In the genomic region with DNA sequence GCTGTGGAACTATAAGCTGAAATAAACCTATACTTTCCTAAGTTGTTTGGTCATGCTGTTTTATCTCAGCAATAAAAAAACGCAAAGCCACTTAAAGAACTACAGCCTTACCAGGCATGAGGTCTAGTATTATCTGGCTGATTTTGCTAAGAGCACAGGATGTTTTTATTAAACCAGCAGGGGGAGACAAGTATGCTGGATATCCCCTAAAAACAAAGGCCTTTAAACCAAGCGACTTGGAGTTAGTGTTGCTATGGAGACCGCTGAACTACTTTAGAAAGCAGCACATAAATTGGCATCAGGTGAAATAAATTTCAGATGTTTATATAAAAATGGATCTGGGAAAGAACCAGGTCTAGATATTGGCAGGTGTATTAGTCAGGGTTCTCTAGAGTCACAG, we compare ENCODE assay signal across 8 mouse cellular contexts. TPM values are rescaled to one million over a fixed set of nuclear protein-coding genes. Genes with fewer than 3 reads are reported as not detected.
DNase-seq lines count a peak whose midpoint lies in the region.
"Had no signal": no experiment of that assay in that cellular context is flagged by ENCODE, and none has a peak within 500 bp of the region (broad histone marks: within the 10 kb centered on the region; RNA-seq: fewer than 3 reads in every experiment).

No protein-coding gene starts in this region.

- peak; percentile 14 for DNase-seq in layer of hippocampus, adult 11-12 months (ENCODE audit: low spot score)
- no peak for DNase-seq in layer of hippocampus, postnatal 10 days (ENCODE audit: low spot score in 2 of 2)
- DNase-seq in A20 (ENCODE audit: low read depth, low spot score) (peak; percentile 46), ES-CJ7 (ENCODE audit: low read depth, low spot score) (peak; percentile 39)
- DNase-seq in forelimb bud, embryonic 11.5 days (ENCODE audit: low read depth, low spot score) = peak; percentile 53
- no peak for DNase-seq in spleen, postnatal 14 days (ENCODE audit: low spot score in 2 of 2)
- no peak for DNase-seq in kidney, adult 11 months
- DNase-seq: adrenal gland, postnatal 25 days had no signal

RNA-seq across cellular contexts. Expression of a gene that starts 7.8 kb away (rescaled TPM):
- total RNA-seq in layer of hippocampus, postnatal 10 days (2021) = 10 to 100 TPM; 10.4 to 11.4 TPM

RNA-seq across cellular contexts. Expression of a gene that starts 33.4 kb away (rescaled TPM):
- total RNA-seq in layer of hippocampus, postnatal 10 days (2021) = 10 to 100 TPM in 1 of 2 experiments, 1 to 10 TPM in 1; 9.9 to 10.8 TPM

RNA-seq across cellular contexts. Expression of a gene that starts 49.6 kb away (rescaled TPM):
- total RNA-seq in layer of hippocampus, postnatal 10 days (2021) = 100 to 1,000 TPM; 137 to 139 TPM

Comparison
In these comparisons a context has a peak if more than half of its experiments do, and no peak if none do; other contexts are left out.
1. DNase-seq: peak in layer of hippocampus, adult 11-12 months (single experiment), A20 (single experiment), ES-CJ7 (single experiment) and forelimb bud, embryonic 11.5 days (single experiment); none in layer of hippocampus, postnatal 10 days (0 of 2), spleen, postnatal 14 days (0 of 2) and kidney, adult 11 months (single experiment).